Mouse (Mus musculus): Measurements from ENCODE around the gene Dnajc2. TPM values are rescaled to one million over a fixed set of nuclear protein-coding genes. Genes with fewer than 3 reads are reported as not detected.

Dnajc2 gene
- polyA plus RNA-seq (2015; fragmentation: Illumina TruSeq; extraction: RNeasy Lipid Tissue Mini Kit (QIAGEN cat#74804); ENCODE audit: low read depth, low replicate concordance), result 26.6 TPM

GRCm38 (mm10) chr5:21785053-21785452 lies at the start of gene Dnajc2, which contains the start of gene Psmc2:
TSS of gene Dnajc2 (minus strand) at chr5:21785251.
TSS of gene Psmc2 (plus strand) at chr5:21785283.

DNA sequence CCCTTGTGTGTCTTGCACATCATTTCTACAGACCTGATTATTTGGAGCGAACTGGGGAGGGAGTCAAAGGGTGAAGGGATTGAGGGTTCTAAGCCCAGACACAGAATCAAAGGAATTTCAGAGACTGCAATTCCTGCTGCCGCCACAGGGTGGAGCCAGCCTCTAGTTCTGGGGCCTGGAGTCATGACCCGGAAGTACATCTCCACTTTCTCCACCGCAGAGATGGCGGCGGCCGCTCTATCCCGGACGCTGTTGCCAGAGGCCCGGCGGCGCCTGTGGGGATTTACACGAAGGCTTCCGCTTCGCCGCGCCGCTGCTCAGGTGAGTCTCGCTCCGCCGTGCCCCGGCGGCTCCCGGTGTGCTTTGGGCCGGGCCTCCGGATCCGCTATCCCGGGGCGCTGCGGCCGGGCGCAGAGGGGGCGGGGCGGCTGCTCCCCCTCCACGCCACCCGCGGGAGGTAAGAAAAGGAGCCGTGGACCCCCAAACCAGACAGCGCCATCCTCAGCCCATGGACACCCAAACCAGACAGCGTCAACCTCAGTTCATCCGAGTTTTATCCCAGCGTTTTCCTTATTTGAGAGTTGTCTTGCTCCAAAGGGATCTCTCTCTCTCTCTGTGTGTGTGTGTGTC lies 48.0 kb downstream of the Dnajc2 start, which contains the start of gene Pmpcb:
Pmpcb (plus strand) TSS at position 186 of the 630 bp plus-strand sequence.

Other genes starting within 250 kb of the Dnajc2 start
- not detected for gene Lrrc17, start 241.7 kb downstream of the Dnajc2 start, polyA plus RNA-seq (2015; fragmentation: Illumina TruSeq; extraction: RNeasy Lipid Tissue Mini Kit (QIAGEN cat#74804); ENCODE audit: low read depth, low replicate concordance)
- 0.34 TPM for gene Fbxl13, start 139.6 kb downstream of the Dnajc2 start, polyA plus RNA-seq (2015; fragmentation: Illumina TruSeq; extraction: RNeasy Lipid Tissue Mini Kit (QIAGEN cat#74804); ENCODE audit: low read depth, low replicate concordance)
- 22.8 TPM for gene Armc10, start 139.4 kb downstream of the Dnajc2 start, polyA plus RNA-seq (2015; fragmentation: Illumina TruSeq; extraction: RNeasy Lipid Tissue Mini Kit (QIAGEN cat#74804); ENCODE audit: low read depth, low replicate concordance)
- gene Napepld, start 83.9 kb downstream of the Dnajc2 start, polyA plus RNA-seq (2015; fragmentation: Illumina TruSeq; extraction: RNeasy Lipid Tissue Mini Kit (QIAGEN cat#74804); ENCODE audit: low read depth, low replicate concordance), result 15.3 TPM
- 78.1 TPM for gene Pmpcb, start 48.1 kb downstream of the Dnajc2 start, polyA plus RNA-seq (2015; fragmentation: Illumina TruSeq; extraction: RNeasy Lipid Tissue Mini Kit (QIAGEN cat#74804); ENCODE audit: low read depth, low replicate concordance)
- 146 TPM for gene Psmc2, start within 50 bp of the Dnajc2 start, polyA plus RNA-seq (2015; fragmentation: Illumina TruSeq; extraction: RNeasy Lipid Tissue Mini Kit (QIAGEN cat#74804); ENCODE audit: low read depth, low replicate concordance)
- 0.57 TPM for gene Slc26a5, start 80.4 kb upstream of the Dnajc2 start, polyA plus RNA-seq (2015; fragmentation: Illumina TruSeq; extraction: RNeasy Lipid Tissue Mini Kit (QIAGEN cat#74804); ENCODE audit: low read depth, low replicate concordance)

Measured in brain, adult 10 weeks (tissue).